Mouse (Mus musculus) right cerebral cortex, postnatal 25 days (tissue): ENCODE measurements around the gene Trpv1.

Experiments used
- DNase-seq: peaks from one replicate; pipeline ENCODE4 v3.0.0; 2022

The Trpv1 gene

DNA sequence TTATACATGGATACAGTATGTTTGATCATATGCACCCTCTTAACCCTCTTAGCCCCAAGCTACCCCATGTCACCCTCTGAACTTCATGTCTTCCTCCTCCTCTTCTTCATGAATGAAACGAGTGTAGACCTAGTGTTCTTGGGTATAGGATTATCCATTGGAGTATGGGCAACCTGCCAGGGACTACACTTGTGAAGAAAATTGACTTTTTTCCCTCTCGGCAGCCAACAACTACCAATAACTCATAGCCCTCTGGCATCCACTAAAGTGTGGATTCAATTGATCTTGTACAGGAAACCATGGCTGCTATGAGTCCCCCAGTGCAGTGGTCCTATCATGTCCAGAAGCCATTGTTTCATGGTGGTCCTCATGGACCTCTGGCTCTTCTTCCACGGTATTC is 2.6 kb downstream of the Trpv1 start:
- DNase-seq, result no peak

DNA sequence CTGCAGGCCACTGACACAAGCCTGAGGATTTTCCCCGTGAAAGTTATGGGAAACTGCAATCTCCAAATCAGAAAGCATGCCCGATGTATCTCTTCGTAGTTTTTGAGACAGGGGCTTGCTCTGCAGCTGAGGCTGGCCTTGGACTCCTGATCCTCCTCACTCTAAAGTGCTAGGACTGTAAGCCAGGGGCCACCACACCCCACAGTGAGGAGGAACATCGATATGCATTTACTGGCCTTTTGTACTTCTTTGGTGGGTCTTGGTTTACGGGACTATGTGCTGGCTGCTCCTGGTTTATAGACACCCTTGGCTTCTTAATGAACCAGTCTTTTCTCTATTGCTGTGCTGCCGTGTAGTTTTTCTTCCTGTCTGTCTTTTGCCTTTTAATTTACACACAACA is 8.1 kb downstream of the Trpv1 start:
- DNase-seq, result no peak

GRCm38 (mm10) chr11:73242777-73243176 is 8.7 kb downstream of the Trpv1 start:
- DNase-seq, result no peak

DNA sequence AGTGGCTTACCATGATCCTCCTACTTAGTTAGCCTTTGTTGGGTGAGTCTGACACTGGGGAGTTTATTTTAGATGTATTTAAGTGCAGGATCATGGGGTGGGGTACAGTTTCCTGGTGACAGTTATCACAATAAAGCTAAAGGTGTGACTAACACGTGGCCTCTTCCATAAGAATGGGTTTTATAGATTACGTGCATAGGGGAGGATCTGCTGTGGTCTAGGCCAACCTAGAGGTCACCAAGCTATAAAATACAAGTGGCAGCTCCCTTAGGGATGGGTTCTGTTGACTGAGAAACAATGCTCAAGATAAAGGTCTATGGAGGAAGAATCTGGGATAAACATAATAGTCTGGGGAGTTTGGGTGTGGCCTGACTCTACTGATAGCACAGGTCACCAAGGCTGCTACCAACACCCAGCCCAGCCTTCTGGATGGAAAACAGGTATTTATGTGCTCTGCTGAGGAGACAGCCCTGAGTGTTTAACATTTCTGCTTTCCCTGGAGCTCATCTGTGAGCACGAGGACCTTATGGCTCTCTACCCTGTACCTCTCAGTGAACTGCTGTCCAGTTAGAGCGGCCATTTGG is 23.4 kb downstream of the Trpv1 start:
- DNase-seq, result no peak

DNA sequence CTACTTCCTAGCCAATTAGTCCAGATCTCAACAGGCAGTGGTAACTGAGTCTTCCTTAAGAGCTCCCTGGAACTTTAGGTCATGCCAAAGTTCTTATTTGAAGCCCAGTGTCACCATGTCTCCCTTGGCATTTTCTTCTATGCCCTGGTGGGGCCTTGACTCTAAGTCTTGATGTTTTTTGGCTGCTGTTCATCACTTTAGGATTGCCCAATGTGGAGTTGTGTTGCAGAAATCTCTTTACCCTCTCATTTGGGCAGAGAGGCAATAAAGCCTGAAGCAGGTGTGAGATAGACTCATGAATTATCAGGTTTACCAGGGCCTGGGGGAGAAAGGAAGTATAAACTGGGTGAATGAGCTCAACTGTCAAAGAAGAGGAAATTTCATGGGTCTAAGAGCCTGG is 24.6 kb downstream of the Trpv1 start:
- DNase-seq, result no peak

DNA sequence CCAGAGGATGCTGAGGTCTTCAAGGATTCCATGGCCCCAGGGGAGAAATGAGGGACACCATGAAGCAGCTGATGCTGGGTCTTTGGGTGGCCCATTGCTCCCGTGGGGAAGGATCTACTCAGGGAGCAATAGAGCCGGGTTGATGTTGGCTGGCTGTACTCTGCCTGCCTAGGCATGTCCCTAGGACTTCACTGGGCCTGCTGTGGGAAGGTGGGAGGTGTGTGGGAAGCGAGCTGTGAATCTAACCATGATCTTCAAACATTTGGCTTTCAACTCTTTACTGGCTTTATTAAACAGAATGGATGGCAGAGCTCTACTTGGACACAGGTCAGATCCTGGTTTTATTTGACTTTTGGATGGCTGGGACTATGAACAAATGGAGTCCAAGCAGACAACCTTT is 26.4 kb downstream of the Trpv1 start:
- DNase-seq, result no peak

- DNase-seq, result no peak
Measured at GRCm38 (mm10) chr11:73261385-73261784, 27.3 kb downstream of the Trpv1 start.

DNA sequence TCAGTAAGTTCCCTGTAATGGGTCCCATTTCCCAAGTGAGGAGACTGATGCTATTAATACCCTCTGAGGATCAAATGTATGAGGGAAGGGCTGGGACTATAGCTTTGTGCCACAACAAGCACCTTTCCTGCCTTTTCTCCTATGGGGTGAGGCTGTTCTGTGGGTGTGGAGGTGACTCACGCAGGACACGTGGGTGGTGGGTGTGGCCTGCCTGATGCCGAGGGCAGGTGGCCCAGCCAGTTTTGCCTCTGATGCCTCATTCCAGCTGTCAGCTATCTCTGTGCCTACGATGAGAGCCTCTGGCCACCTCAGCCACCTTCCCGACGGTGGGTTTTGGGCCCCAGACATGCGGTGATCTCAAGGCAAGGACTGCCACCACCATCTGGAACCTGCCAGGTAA is 33.2 kb downstream of the Trpv1 start, which contains the start of gene Trpv3:
Gene Trpv3 (plus strand): TSS at position 122 of the 400 bp plus-strand sequence.
- DNase-seq, result no peak

DNA sequence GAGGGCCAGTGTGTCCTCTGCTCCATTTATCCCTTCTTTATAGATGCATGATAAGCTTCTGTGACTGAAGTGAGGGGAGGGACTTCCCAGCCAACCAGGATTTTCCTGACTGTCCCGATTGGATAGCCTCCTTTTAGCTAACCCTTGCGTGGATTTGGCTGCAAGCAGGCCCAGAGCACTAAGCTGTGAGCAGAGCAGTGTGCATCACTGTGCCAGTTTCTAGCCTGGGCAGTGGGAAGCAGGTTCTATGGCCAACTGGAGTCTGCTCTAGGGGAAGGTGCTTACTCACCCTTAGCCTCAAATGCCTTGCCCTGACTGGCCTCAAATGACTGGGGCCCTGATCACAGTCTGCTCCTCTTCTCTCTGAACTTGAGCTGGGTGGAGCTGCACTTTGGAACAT is 40.7 kb downstream of the Trpv1 start:
- DNase-seq, result no peak

DNA sequence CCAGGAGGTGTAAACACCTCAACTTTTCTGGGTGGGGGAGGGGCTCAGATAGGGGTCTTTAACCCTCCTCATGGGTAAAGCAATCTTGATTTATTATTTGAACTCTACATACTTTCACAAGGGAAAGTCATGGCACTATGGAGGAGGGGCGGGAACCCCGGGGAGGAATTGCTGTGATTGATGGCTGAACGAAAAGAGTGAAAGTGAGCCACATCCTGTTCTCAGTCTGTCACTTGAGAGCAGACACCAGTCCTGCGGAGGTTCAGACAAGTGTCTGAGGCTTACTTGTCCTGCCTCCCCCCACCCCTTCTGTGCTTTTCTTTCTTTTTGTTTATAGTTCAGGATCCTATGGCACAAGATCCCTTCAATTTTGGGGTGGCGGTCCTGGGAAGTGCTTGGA is 46.6 kb downstream of the Trpv1 start:
- DNase-seq, result no peak

DNA sequence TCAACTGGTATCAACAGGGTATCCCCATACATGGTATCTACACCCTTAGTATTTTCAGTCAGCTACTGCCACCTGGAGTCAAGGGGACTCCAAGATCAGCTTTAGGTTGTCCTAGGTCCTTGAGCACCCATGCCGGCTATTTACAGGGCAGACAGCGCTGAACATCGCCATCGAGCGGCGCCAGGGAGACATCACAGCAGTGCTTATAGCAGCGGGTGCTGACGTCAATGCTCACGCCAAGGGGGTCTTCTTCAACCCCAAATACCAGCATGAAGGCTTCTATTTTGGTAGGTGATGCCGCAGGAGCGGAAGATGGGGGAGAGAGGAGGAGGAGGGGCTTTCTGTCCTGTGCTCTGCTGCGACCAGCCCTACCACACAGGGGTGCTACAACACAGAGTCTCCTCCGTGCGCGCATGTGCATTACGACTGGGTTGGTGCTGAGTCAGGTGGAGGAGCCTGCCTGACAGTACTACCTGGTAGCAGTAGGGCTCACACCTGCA is 47.5 kb downstream of the Trpv1 start:
- peak; percentile 79 for DNase-seq

GRCm38 (mm10) chr11:73283369-73283768 is 49.3 kb downstream of the Trpv1 start:
- DNase-seq, result no peak

DNA sequence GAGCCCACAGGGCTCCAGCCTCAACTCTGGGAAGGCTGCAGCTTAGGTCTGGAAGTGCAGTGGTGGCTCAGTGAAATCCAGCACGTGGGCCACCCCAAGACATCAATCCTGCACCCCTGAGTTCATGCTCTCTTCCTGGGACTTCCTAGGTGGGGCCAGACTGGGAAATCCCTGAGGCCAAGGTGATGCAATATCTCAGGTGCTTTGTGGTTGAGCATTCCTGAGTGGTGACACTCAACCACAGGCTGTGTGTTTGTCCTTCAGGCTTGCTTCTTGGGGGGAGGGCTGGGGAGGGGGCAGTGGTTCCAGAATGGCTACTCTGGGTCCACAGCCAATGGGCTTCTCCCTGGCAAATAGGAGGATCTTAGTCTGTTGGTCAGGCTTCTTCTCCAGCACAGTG is 49.8 kb downstream of the Trpv1 start:
- DNase-seq, result no peak

DNA sequence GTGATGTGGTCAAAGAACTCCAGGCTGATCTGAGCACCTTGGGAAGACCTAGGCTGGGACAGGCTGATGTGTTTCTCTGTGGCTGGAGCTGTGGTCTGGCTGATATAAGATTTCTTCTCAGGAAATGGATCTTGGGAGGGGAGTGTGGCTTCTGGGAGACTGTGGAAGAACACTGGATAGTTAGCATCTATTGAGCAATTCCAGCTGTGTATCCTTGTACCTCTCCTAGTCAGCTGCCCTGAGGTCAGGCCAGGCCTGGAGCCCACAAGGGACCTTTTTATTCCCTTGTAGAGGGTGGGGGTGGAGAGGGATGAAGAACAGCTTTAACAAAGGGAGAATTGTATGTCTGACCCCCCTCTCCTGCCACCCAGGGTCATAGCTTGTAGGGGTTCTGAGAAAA is 50.3 kb downstream of the Trpv1 start:
- DNase-seq, result no peak

GRCm38 (mm10) chr11:73289621-73290020 is 55.5 kb downstream of the Trpv1 start:
- no peak for DNase-seq

- DNase-seq, result no peak
Measured at GRCm38 (mm10) chr11:73303123-73303522, 69.0 kb downstream of the Trpv1 start.
